In the genomic region with DNA sequence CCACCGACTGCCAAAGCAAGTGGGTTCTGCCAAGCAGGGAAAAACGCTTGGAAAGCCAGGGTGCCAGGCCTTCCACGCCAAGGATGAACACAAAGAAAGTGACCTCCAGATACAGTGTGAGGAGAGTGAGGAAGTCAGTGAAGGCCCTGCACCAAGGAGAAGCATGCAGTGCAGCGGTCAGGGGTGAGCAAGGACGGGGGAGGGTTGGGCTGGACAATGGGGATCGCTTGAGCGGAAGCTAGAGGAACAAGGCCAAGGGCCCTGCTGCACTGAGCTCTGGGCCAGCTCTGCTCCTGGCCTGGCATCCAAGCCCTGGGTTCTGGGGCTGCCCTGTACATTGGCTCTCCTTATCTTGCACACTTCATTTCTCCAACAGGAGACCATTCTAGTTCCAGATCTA, we compare ENCODE assay signal across 15 mouse cellular contexts. TPM values are rescaled to one million over a fixed set of nuclear protein-coding genes. Genes with fewer than 3 reads are reported as not detected.
A peak's percentile ranks its signal among the peaks of the same experiment; 100 is the strongest.
DNase-seq lines count a peak whose midpoint lies in the region; ATAC-seq lines count a peak whose summit lies in the region.
"Had no signal": no experiment of that assay in that cellular context is flagged by ENCODE, and none has a peak within 500 bp of the region (broad histone marks: within the 10 kb centered on the region; RNA-seq: fewer than 3 reads in every experiment).

No protein-coding gene starts in this region.

- H3K27ac ChIP-seq in hindbrain, embryonic 12.5 days, result no peak overlapping the region
- no peak overlapping the region for H3K27ac ChIP-seq in hindbrain, embryonic 13.5 days
- H3K27ac ChIP-seq: kidney, embryonic 15.5 days had no signal

- no peaks in the 10 kb centered on the region for H3K9me3 ChIP-seq in hindbrain, embryonic 12.5 days (replicated peaks)
- no peaks in the 10 kb centered on the region for H3K9me3 ChIP-seq in hindbrain, embryonic 13.5 days
- H3K9me3 ChIP-seq: kidney, embryonic 15.5 days; megakaryocyte, embryonic 14.5 days had no signal

- 75% methylated on average over 7 of the region's 7 CpGs for WGBS in hindbrain, embryonic 12.5 days
- 68% methylated on average over 7 of the region's 7 CpGs for WGBS in hindbrain, embryonic 13.5 days

- no peak for ATAC-seq in hindbrain, embryonic 12.5 days (ENCODE audit: low FRiP score)
- ATAC-seq in hindbrain, embryonic 13.5 days (ENCODE audit: low FRiP score), result no peak
- ATAC-seq: Patski had no signal

- H3K36me3 ChIP-seq in hindbrain, embryonic 12.5 days, result peaks cover 9% of the 10 kb centered on the region
- peaks cover 21% of the 10 kb centered on the region for H3K36me3 ChIP-seq in hindbrain, embryonic 13.5 days

- no peak overlapping the region for H3K4me3 ChIP-seq in hindbrain, embryonic 12.5 days
- no peak overlapping the region for H3K4me3 ChIP-seq in hindbrain, embryonic 13.5 days
- H3K4me3 ChIP-seq: kidney, embryonic 15.5 days; megakaryocyte, embryonic 14.5 days had no signal

- H3K27me3 ChIP-seq in hindbrain, embryonic 12.5 days, result no peaks in the 10 kb centered on the region
- no peaks in the 10 kb centered on the region for H3K27me3 ChIP-seq in hindbrain, embryonic 13.5 days
- H3K27me3 ChIP-seq: kidney, embryonic 15.5 days; megakaryocyte, embryonic 14.5 days; Patski had no signal

- H3K9ac ChIP-seq in hindbrain, embryonic 12.5 days, result 0 out of 2 replicates have a peak overlapping the region, but pooled peaks have one; percentile 8
- H3K9ac ChIP-seq in hindbrain, embryonic 13.5 days, result no peak overlapping the region
- H3K9ac ChIP-seq: kidney, embryonic 15.5 days; lung, embryonic 14.5 days had no signal

- peaks cover 8% of the 10 kb centered on the region for H3K4me1 ChIP-seq in hindbrain, embryonic 12.5 days
- peaks cover 9% of the 10 kb centered on the region for H3K4me1 ChIP-seq in hindbrain, embryonic 13.5 days (replicated peaks)

- H3K4me2 ChIP-seq in hindbrain, embryonic 12.5 days (replicated peaks), result no peak overlapping the region
- H3K4me2 ChIP-seq in hindbrain, embryonic 13.5 days, result no peak overlapping the region
- H3K4me2 ChIP-seq: heart, embryonic 11.5 days; kidney, embryonic 15.5 days; lung, embryonic 14.5 days had no signal

- DNase-seq in Muller cell, postnatal 12 days (ENCODE audit: inconsistent ontology term), result peak; percentile 48
- DNase-seq in adrenal gland, postnatal 10 days, result peak; percentile 76
- peak; percentile 71 for DNase-seq in cerebellum, adult 9-11 months
- DNase-seq in frontal cortex, postnatal 14 days (ENCODE audit: low spot score in 2 of 2), result no peak
- no peak for DNase-seq in kidney, adult 18-20 months
- DNase-seq: lung, embryonic 14.5 days; thymus, postnatal 25 days had no signal

RNA-seq across cellular contexts. Expression of gene Tnip1, which starts 22.7 kb away (rescaled TPM):
- 19.0 and 20.8 TPM in 2 replicates for polyA plus RNA-seq in hindbrain, embryonic 12.5 days (2016; fragmentation: Nextera tagmentation; extraction: Ambion mirVana)
- 19.3 TPM in 2 replicates for polyA plus RNA-seq in hindbrain, embryonic 13.5 days (2015; fragmentation: Nextera tagmentation; extraction: Ambion mirVana)
- 10 to 100 TPM; 53.2 to 64.1 TPM for total RNA-seq in adrenal gland, postnatal 10 days (2021)

RNA-seq across cellular contexts. Expression of gene Gpx3, which starts 37.8 kb away (rescaled TPM):
- polyA plus RNA-seq in hindbrain, embryonic 12.5 days (2016; fragmentation: Nextera tagmentation; extraction: Ambion mirVana), result 67.5 and 68.6 TPM in 2 replicates
- polyA plus RNA-seq in hindbrain, embryonic 13.5 days (2015; fragmentation: Nextera tagmentation; extraction: Ambion mirVana), result 50.2 and 54.0 TPM in 2 replicates
- 100 to 1,000 TPM; 116 to 123 TPM for total RNA-seq in adrenal gland, postnatal 10 days (2021)
- total RNA-seq: hematopoietic stem cell, adult 5-6 weeks; neutrophil, adult 5-6 weeks had no signal

Comparison
In these comparisons a context has a peak if more than half of its experiments do, and no peak if none do; other contexts are left out.
1. DNase-seq: peak in Muller cell, postnatal 12 days (single experiment), adrenal gland, postnatal 10 days (single experiment) and cerebellum, adult 9-11 months (single experiment); none in frontal cortex, postnatal 14 days (0 of 2) and kidney, adult 18-20 months (single experiment).